Mouse (Mus musculus) ES-Bruce4 (cell line): ENCODE results near the gene Hs3st4.

Experiments used
- CTCF ChIP-seq: IDR thresholded peaks from one replicate; pipeline ENCODE4 v1.8.1; 2011; ENCODE audit warnings: low read depth, low read length
- POLR2A ChIP-seq: IDR thresholded peaks from one replicate; pipeline ENCODE4 v1.8.1; 2011; ENCODE audit warnings: low read length; ENCODE audit not compliant: insufficient read depth

- TF ChIP-seq POLR2A, result no peak
- TF ChIP-seq CTCF, result no peak
These were observed 375.4 kb downstream of the Hs3st4 start for GRCm38 (mm10) chr7:124358068-124358467.
